Mouse (Mus musculus): ENCODE data around the gene Rbfox2.

DNA sequence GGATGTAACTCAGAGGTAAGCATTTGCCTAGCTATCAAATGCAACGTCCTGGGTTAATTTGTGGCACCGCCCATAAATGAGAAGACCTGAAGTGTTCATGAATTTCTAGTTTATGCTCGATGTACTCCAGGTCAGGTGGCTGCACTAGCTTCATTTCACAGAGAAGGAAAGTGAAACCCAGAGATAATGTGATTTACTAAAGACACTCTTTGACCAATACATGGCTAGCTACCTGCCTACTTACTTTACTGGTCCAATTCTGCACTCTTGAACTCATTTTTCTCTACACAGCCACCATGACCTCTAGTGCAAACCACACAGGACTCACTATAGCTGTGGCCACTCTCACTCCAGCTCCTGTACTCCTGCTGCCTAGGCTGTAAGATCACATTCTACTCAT lies 180.1 kb downstream of the Rbfox2 start:
- TF ChIP-seq CTCF (IDR thresholded peaks at IDR 0.05; ENCODE audit: low read depth) (no peak), EP300 (IDR thresholded peaks at IDR 0.05; ENCODE audit: low read depth) (no peak)

Measured in liver, embryonic 14.5 days (tissue).